Mouse (Mus musculus): Measurements from ENCODE around the gene Trim15.

The Trim15 gene

GRCm38 (mm10) chr17:36826002-36826401 is 41.0 kb downstream of the Trim15 start:
- DNase-seq (ENCODE audit: low spot score), result peak; percentile 87

DNA sequence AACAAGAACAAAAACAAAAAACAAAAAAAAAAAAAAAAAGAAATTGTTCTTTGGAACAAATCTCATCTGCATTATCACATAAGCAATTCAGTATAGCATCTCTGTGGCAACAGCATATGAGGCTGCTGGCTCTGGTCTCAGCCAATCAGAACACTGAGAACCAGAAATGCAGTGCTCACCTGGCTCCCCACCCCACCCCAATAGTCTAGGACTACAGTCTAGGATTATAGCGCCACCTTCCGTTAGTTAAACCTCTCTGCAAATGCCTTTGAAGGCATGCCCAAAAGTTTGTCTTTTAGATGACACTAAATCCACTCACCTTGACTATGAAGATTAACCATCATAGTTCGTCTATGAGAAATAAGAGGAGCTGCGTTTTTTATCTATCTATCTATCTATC is 41.5 kb downstream of the Trim15 start:
- DNase-seq (ENCODE audit: low spot score), result no peak

DNA sequence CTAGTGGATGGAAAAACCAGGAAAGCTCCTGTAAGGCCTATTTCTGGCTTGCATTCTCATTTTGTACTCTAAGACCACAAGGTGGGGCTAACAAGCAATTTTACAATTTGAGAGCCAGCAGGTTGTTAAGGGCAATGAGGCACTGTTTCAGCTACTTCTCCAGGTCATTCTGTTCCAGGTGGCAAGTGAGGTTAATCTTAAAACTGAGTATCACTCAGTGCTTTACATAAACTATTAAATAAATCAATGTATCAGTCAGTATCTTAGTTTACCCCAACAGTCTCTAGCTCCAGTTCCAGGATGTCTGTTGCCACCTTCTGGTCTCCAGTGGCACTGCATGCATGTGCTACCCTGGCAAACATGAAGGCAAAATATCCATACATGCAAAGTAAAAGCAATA is 43.0 kb downstream of the Trim15 start:
- DNase-seq (ENCODE audit: low spot score), result peak; percentile 37

GRCm38 (mm10) chr17:36811871-36812270 is 55.1 kb downstream of the Trim15 start, which contains the start of gene H2-M10.6:
Gene H2-M10.6 (plus strand): TSS chr17:36812171.
- no peak for DNase-seq (ENCODE audit: low spot score)

Data from layer of hippocampus, adult 9-10 months (tissue).